Mouse (Mus musculus): ENCODE measurements around the gene BC051142. TPM values are rescaled to one million over a fixed set of nuclear protein-coding genes. Genes with fewer than 3 reads are reported as not detected.
"Not testable (repeated sequence)": the region's sequence is repeated elsewhere in the genome, so short reads cannot be mapped to it uniquely, and the experiment has no call there.

Gene BC051142
- polyA plus RNA-seq, 1 experiment from 2014 or later: not detected

DNA sequence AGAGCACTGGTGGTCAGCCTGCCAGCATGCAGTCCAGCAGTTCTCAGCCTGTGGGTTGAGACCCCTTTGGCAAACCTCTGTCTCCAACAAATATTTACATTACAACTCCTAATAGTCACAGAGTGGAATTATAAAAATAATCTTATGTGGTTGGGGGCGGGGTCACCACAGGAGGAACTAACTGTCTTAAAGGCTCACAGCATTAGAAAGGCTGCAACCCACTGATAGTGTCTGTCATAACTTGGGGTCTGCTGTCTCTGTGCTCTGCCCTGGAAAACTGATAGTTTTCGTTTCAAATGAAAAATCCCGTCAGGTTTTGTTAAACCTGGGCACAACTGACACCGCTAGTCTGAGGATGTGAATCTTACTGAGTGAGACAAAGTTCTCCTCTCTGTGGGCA, 59.0 kb downstream of the BC051142 start:
- H3K9ac ChIP-seq: no peak overlapping the region
- H3K36me3 ChIP-seq (replicated peaks): no peaks in the 10 kb centered on the region
- H3K4me3 ChIP-seq (replicated peaks): no peak overlapping the region
- 10% methylated on average over 4 of the region's 4 CpGs for WGBS (ENCODE audit: insufficient replicate concordance)
- peaks cover 13% of the 10 kb centered on the region; the same call in 1 of the 2 replicates for H3K4me1 ChIP-seq (replicated peaks)
- no peak overlapping the region for H3K27ac ChIP-seq (replicated peaks)
- H3K27me3 ChIP-seq: no peaks in the 10 kb centered on the region
- H3K9me3 ChIP-seq (replicated peaks): no peaks in the 10 kb centered on the region
- ATAC-seq (ENCODE audit: insufficient read depth): no peak; the same call in 1 of the 2 replicates
- 0 out of 2 replicates have a peak overlapping the region, but pooled peaks have one; percentile 20 for H3K4me2 ChIP-seq

GRCm38 (mm10) chr17:34459255-34459654, 60.6 kb downstream of the BC051142 start:
- 22% methylated on average over 3 of the region's 3 CpGs for WGBS (ENCODE audit: insufficient replicate concordance)
- no peaks in the 10 kb centered on the region for H3K9me3 ChIP-seq (replicated peaks)
- no peak overlapping the region for H3K9ac ChIP-seq
- no peaks in the 10 kb centered on the region for H3K27me3 ChIP-seq
- H3K4me1 ChIP-seq (replicated peaks): peaks cover 13% of the 10 kb centered on the region; the same call in 1 of the 2 replicates
- H3K36me3 ChIP-seq (replicated peaks): no peaks in the 10 kb centered on the region
- no peak overlapping the region for H3K27ac ChIP-seq (replicated peaks)
- no peak overlapping the region for H3K4me2 ChIP-seq
- H3K4me3 ChIP-seq (replicated peaks): no peak overlapping the region
- ATAC-seq (ENCODE audit: insufficient read depth): no peak

- H3K27ac ChIP-seq (replicated peaks); H3K36me3 ChIP-seq (replicated peaks); H3K4me3 ChIP-seq (replicated peaks); H3K4me1 ChIP-seq (replicated peaks); H3K9ac ChIP-seq; ATAC-seq (ENCODE audit: insufficient read depth); H3K9me3 ChIP-seq (replicated peaks); H3K4me2 ChIP-seq: not testable (repeated sequence)
- H3K27me3 ChIP-seq: peaks cover 11% of the 10 kb centered on the region
Observed at GRCm38 (mm10) chr17:34465906-34466305, 67.3 kb downstream of the BC051142 start.

- no peak for ATAC-seq (ENCODE audit: insufficient read depth)
- Histone ChIP-seq H3K9me3 (replicated peaks) (no peaks in the 10 kb centered on the region), H3K27ac (replicated peaks) (no peak overlapping the region), H3K4me3 (replicated peaks) (no peak overlapping the region), H3K4me2 (no peak overlapping the region), H3K4me1 (replicated peaks) (no peaks in the 10 kb centered on the region), H3K27me3 (peaks cover 36% of the 10 kb centered on the region), H3K9ac (no peak overlapping the region), H3K36me3 (replicated peaks) (no peaks in the 10 kb centered on the region)
- 25% methylated on average over 2 of the region's 2 CpGs for WGBS (ENCODE audit: insufficient replicate concordance)
Observed at GRCm38 (mm10) chr17:34470491-34470890, 71.9 kb downstream of the BC051142 start.

DNA sequence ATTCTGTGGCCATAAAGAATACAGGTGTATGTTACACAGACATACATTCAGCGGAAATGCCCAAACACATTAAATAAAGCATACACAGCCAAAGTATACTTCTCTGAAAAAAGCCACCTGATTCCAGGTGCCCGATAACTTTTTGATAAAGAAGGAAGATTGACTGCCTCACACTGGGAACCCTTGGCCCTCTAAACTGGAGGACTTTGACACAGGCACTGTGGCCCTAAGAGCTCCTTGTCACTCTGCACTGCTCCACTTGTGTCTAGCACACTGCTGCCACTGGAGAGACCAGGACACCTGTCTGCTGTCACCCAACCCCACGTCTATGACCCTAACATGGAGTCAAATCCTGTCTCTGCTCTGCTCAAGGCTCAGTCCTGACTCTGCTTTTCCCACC, 76.4 kb downstream of the BC051142 start:
- ATAC-seq (ENCODE audit: insufficient read depth): no peak
- H3K4me1 ChIP-seq (replicated peaks): no peaks in the 10 kb centered on the region
- no peak overlapping the region for H3K9ac ChIP-seq
- H3K27me3 ChIP-seq: peaks cover 26% of the 10 kb centered on the region
- 55% methylated on average over 3 of the region's 3 CpGs for WGBS (ENCODE audit: insufficient replicate concordance)
- H3K4me2 ChIP-seq: no peak overlapping the region
- H3K27ac ChIP-seq (replicated peaks): no peak overlapping the region
- H3K9me3 ChIP-seq (replicated peaks): no peaks in the 10 kb centered on the region
- no peak overlapping the region for H3K4me3 ChIP-seq (replicated peaks)
- H3K36me3 ChIP-seq (replicated peaks): no peaks in the 10 kb centered on the region

DNA sequence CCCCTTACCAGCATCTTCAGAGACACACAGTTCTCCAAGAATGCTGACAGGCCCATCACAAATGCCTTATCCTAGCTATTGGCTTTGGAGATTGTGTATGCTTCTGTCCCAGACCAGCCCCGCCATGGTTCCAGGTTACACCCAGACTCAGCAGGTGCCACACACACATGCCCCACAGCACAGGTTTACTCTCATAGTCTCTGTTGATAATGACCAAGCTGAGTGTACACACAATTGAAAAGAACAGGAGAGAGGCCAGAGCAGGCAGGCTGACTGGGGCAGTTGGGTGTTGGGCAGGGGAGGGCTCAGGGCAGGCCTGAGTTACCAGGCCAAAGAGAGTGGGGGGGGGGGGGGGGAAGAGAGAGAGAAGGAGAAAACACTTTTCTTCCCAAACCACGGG, 77.8 kb downstream of the BC051142 start:
- 45% methylated on average over 1 of the region's 2 CpGs for WGBS (ENCODE audit: insufficient replicate concordance)
- no peaks in the 10 kb centered on the region for H3K36me3 ChIP-seq (replicated peaks)
- H3K4me2 ChIP-seq: no peak overlapping the region
- no peak overlapping the region for H3K9ac ChIP-seq
- no peak overlapping the region for H3K27ac ChIP-seq (replicated peaks)
- H3K4me1 ChIP-seq (replicated peaks): no peaks in the 10 kb centered on the region
- no peak for ATAC-seq (ENCODE audit: insufficient read depth)
- H3K4me3 ChIP-seq (replicated peaks): no peak overlapping the region
- no peaks in the 10 kb centered on the region for H3K9me3 ChIP-seq (replicated peaks)
- H3K27me3 ChIP-seq: peaks cover 26% of the 10 kb centered on the region

GRCm38 (mm10) chr17:34477238-34478013, 78.8 kb downstream of the BC051142 start, which contains the start of gene Btnl4:
Gene Btnl4 (minus strand): TSS chr17:34477318.
- not testable (repeated sequence) for H3K9ac ChIP-seq; H3K36me3 ChIP-seq (replicated peaks); H3K4me3 ChIP-seq (replicated peaks); H3K27ac ChIP-seq (replicated peaks); H3K4me2 ChIP-seq; H3K4me1 ChIP-seq (replicated peaks); H3K9me3 ChIP-seq (replicated peaks); ATAC-seq (ENCODE audit: insufficient read depth)
- H3K27me3 ChIP-seq: peaks cover 16% of the 10 kb centered on the region
- 42% methylated on average over 5 of the region's 5 CpGs for WGBS (ENCODE audit: insufficient replicate concordance)

DNA sequence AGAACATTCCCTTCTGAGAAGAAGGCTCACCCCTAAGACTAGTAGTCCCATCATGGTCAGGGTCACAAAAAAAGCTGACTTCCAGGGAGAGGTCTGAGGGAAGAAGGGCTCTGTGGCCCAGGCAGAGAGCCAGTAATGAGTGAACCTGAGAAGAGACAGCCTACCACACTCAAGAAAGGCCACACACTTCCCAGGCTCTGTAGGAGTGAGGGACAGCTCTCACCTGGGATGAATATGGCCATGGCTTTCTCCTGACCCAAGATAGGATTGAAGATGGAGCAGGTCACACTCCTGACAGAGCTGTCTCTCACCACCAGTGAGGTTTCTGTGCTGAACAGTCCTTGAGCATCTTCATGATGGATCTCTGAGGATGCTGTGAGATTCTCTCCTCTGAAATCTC, 94.2 kb downstream of the BC051142 start:
- H3K4me1 ChIP-seq (replicated peaks): no peaks in the 10 kb centered on the region
- H3K27me3 ChIP-seq: 0 out of 2 replicates have a peak, but pooled peaks cover 6% of the 10 kb centered on the region
- no peaks in the 10 kb centered on the region for H3K9me3 ChIP-seq (replicated peaks)
- ATAC-seq (ENCODE audit: insufficient read depth): no peak
- no peaks in the 10 kb centered on the region for H3K36me3 ChIP-seq (replicated peaks)
- H3K4me2 ChIP-seq: no peak overlapping the region
- H3K27ac ChIP-seq (replicated peaks): no peak overlapping the region
- H3K9ac ChIP-seq: no peak overlapping the region
- H3K4me3 ChIP-seq (replicated peaks): no peak overlapping the region

GRCm38 (mm10) chr17:34495156-34495555, 96.5 kb downstream of the BC051142 start:
- H3K4me2 ChIP-seq; H3K9me3 ChIP-seq (replicated peaks); H3K4me1 ChIP-seq (replicated peaks); H3K9ac ChIP-seq; ATAC-seq (ENCODE audit: insufficient read depth); H3K27me3 ChIP-seq; H3K4me3 ChIP-seq (replicated peaks); H3K36me3 ChIP-seq (replicated peaks); H3K27ac ChIP-seq (replicated peaks): not testable (repeated sequence)
- 46% methylated on average over 2 of the region's 2 CpGs for WGBS (ENCODE audit: insufficient replicate concordance)

- no peaks in the 10 kb centered on the region for H3K36me3 ChIP-seq (replicated peaks)
- 0 out of 2 replicates have a peak, but pooled peaks cover 2% of the 10 kb centered on the region for H3K27me3 ChIP-seq
- H3K9me3 ChIP-seq (replicated peaks): no peaks in the 10 kb centered on the region
- no peak overlapping the region for H3K4me2 ChIP-seq
- H3K9ac ChIP-seq: no peak overlapping the region
- 28% methylated on average over 2 of the region's 2 CpGs for WGBS (ENCODE audit: insufficient replicate concordance)
- H3K4me3 ChIP-seq (replicated peaks): no peak overlapping the region
- ATAC-seq (ENCODE audit: insufficient read depth): no peak
- no peaks in the 10 kb centered on the region for H3K4me1 ChIP-seq (replicated peaks)
- H3K27ac ChIP-seq (replicated peaks): no peak overlapping the region
Observed at GRCm38 (mm10) chr17:34496539-34496938, 97.9 kb downstream of the BC051142 start.

DNA sequence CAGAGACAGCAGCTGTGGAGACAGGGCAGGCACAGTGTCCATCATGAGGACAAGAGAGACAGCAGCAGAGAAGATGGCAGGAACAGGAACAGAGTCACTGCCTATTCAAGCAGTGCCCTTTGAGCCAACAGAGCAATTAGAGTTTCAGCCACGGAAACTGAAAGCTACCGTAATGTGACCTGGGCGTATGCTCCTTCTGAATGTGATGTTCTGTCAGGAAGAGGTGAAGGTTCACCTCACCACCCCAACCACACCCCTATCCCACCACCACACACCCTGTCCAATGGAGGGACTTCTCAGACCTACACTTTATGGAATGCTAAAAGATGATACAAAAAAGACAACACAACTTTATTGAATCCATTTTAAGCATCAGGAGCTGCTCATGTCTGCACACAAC, 98.7 kb downstream of the BC051142 start:
- not testable (repeated sequence) for H3K9me3 ChIP-seq (replicated peaks); H3K4me2 ChIP-seq; H3K36me3 ChIP-seq (replicated peaks); H3K27me3 ChIP-seq; H3K4me1 ChIP-seq (replicated peaks); H3K9ac ChIP-seq; ATAC-seq (ENCODE audit: insufficient read depth); H3K4me3 ChIP-seq (replicated peaks); H3K27ac ChIP-seq (replicated peaks)
- 48% methylated on average over 3 of the region's 3 CpGs for WGBS (ENCODE audit: insufficient replicate concordance)

- not testable (repeated sequence) for ATAC-seq (ENCODE audit: insufficient read depth); H3K4me1 ChIP-seq (replicated peaks); H3K27ac ChIP-seq (replicated peaks); H3K27me3 ChIP-seq; H3K4me3 ChIP-seq (replicated peaks); H3K9me3 ChIP-seq (replicated peaks); H3K4me2 ChIP-seq; H3K36me3 ChIP-seq (replicated peaks); H3K9ac ChIP-seq
- WGBS (ENCODE audit: insufficient replicate concordance): 46% methylated on average over 4 of the region's 4 CpGs
Observed at GRCm38 (mm10) chr17:34497726-34498125, 99.1 kb downstream of the BC051142 start.

All from liver, embryonic 15.5 days (tissue).